Mouse (Mus musculus) frontal cortex, adult 2 months (tissue): ENCODE results near the gene 1700013F07Rik. TPM values are rescaled to one million over a fixed set of nuclear protein-coding genes. Genes with fewer than 3 reads are reported as not detected.

ENCODE experiments used
- polyA plus RNA-seq: library from polyadenylated mRNA; depleted of rRNA; stranded (reverse); fragments of >200 nt; gene quantifications from 2 replicates; pipeline ENCODE4 v1.2.3, GENCODE M21; 2012; rRNA removed

The 1700013F07Rik gene
- polyA plus RNA-seq, 1 experiment = 1.4 TPM

Other genes starting within 250 kb of the 1700013F07Rik start
- gene Mybphl, start 169.2 kb upstream of the 1700013F07Rik start, polyA plus RNA-seq = 0.06 TPM in 1 of 2 replicates, not detected in the other
- 11.7 and 14.6 TPM in 2 replicates for gene Psrc1, start 150.3 kb upstream of the 1700013F07Rik start, polyA plus RNA-seq
- 63.6 TPM in 2 replicates for gene Celsr2, start 118.6 kb upstream of the 1700013F07Rik start, polyA plus RNA-seq
- gene Sars, start 88.9 kb upstream of the 1700013F07Rik start, polyA plus RNA-seq = 202 and 203 TPM in 2 replicates
- gene 5330417C22Rik, start 2.4 kb downstream of the 1700013F07Rik start, polyA plus RNA-seq = 20.0 and 21.7 TPM in 2 replicates
- gene Tmem167b, start 28.3 kb downstream of the 1700013F07Rik start, polyA plus RNA-seq = 18.2 and 18.5 TPM in 2 replicates
- gene Taf13, start 37.5 kb downstream of the 1700013F07Rik start, polyA plus RNA-seq = 35.3 and 40.0 TPM in 2 replicates
- 58.7 and 71.0 TPM in 2 replicates for gene Wdr47, start 57.1 kb downstream of the 1700013F07Rik start, polyA plus RNA-seq
- gene Clcc1, start 119.8 kb downstream of the 1700013F07Rik start, polyA plus RNA-seq = 46.0 and 49.7 TPM in 2 replicates
- 12.7 and 13.7 TPM in 2 replicates for gene Gpsm2, start 188.2 kb downstream of the 1700013F07Rik start, polyA plus RNA-seq
- 0.02 and 0.04 TPM in 2 replicates for gene Aknad1, start 205.5 kb downstream of the 1700013F07Rik start, polyA plus RNA-seq